Mouse (Mus musculus): ENCODE results near the gene Dglucy.

Dglucy gene

GRCm38 (mm10) chr12:100778934-100779865 lies at the start of gene Dglucy:
Dglucy (plus strand) TSS chr12:100779057.
- peak; percentile 90 for DNase-seq

GRCm38 (mm10) chr12:100735156-100735555 lies 43.7 kb upstream of the Dglucy start:
- no peak for DNase-seq

GRCm38 (mm10) chr12:100735581-100735980 lies 43.3 kb upstream of the Dglucy start:
- DNase-seq = no peak

- no peak for DNase-seq
These were observed 40.4 kb upstream of the Dglucy start for GRCm38 (mm10) chr12:100738498-100738897.

GRCm38 (mm10) chr12:100739011-100739570 lies 39.8 kb upstream of the Dglucy start:
- DNase-seq = no peak

- no peak for DNase-seq
These were observed 38.5 kb upstream of the Dglucy start for GRCm38 (mm10) chr12:100740313-100740712.

GRCm38 (mm10) chr12:100742468-100742867 lies 36.4 kb upstream of the Dglucy start:
- DNase-seq = no peak

- no peak for DNase-seq
These were observed 25.9 kb upstream of the Dglucy start for GRCm38 (mm10) chr12:100752977-100753376.

GRCm38 (mm10) chr12:100753716-100754115 lies 25.1 kb upstream of the Dglucy start:
- DNase-seq = no peak

- no peak for DNase-seq
These were observed 21.4 kb upstream of the Dglucy start for GRCm38 (mm10) chr12:100757427-100757826.

- DNase-seq = no peak
These were observed 16.0 kb upstream of the Dglucy start for GRCm38 (mm10) chr12:100762663-100763425.

GRCm38 (mm10) chr12:100764329-100765018 lies 14.4 kb upstream of the Dglucy start:
- no peak for DNase-seq

- no peak for DNase-seq
These were observed 9.0 kb upstream of the Dglucy start for GRCm38 (mm10) chr12:100769871-100770270.

- DNase-seq = no peak
These were observed 8.1 kb upstream of the Dglucy start for GRCm38 (mm10) chr12:100770765-100771164.

- no peak for DNase-seq
These were observed 6.5 kb upstream of the Dglucy start for GRCm38 (mm10) chr12:100772230-100772984.

- DNase-seq = no peak
These were observed 4.1 kb upstream of the Dglucy start for GRCm38 (mm10) chr12:100774756-100775155.

- DNase-seq = no peak
These were observed 3.6 kb upstream of the Dglucy start for GRCm38 (mm10) chr12:100775291-100775690.

- DNase-seq = no peak
These were observed 2.8 kb upstream of the Dglucy start for GRCm38 (mm10) chr12:100775911-100776581.

GRCm38 (mm10) chr12:100776991-100777390 lies 1.9 kb upstream of the Dglucy start:
- DNase-seq = no peak

GRCm38 (mm10) chr12:100778276-100778933 lies 452 bp upstream of the Dglucy start:
- no peak for DNase-seq

- no peak for DNase-seq
These were observed 1.6 kb downstream of the Dglucy start for GRCm38 (mm10) chr12:100780416-100780815.
